Mouse (Mus musculus) stomach, embryonic 16.5 days (tissue): ENCODE measurements at regions not wholly inside any gene's neighbourhood (a gene's known extent, or its start where the extent isn't known, plus 50 kb on each side); places are given as distances from the start of the nearest gene placed in this dataset.

Source experiments
- ATAC-seq: fragments of 200-750 bp; cut with Nextera tagmentation; 2 replicates; pipeline ENCODE4 v1.8.0; 2017; ENCODE audit warnings: moderate number of reproducible peaks, moderate TSS enrichment; ENCODE audit not compliant: insufficient read depth, low FRiP score
- H3K27ac ChIP-seq: fragments of 300-500 bp; sonication (generic); 2 replicates; pipeline ENCODE4 v1.5.1; 2014; ENCODE audit warnings: low read length
- H3K27me3 ChIP-seq: fragments of 300-500 bp; sonication (generic); 2 replicates; pipeline ENCODE4 v1.6.1; 2014; ENCODE audit warnings: low read length, control low read depth, mixed read lengths; ENCODE audit not compliant: control insufficient read depth, insufficient read depth
- H3K36me3 ChIP-seq: fragments of 300-500 bp; sonication (generic); 2 replicates; pipeline ENCODE4 v1.6.1; 2014; ENCODE audit warnings: low read length; ENCODE audit not compliant: control insufficient read depth, insufficient read depth
- H3K4me1 ChIP-seq: fragments of 300-500 bp; sonication (generic); 2 replicates; pipeline ENCODE4 v1.6.1; 2014; ENCODE audit warnings: low read length, control low read depth, mixed read lengths; ENCODE audit not compliant: control insufficient read depth, insufficient read depth
- H3K4me2 ChIP-seq: fragments of 300-500 bp; sonication (generic); 2 replicates; pipeline ENCODE4 v1.6.1; 2014; ENCODE audit warnings: low read depth, low read length, mixed read lengths
- H3K4me3 ChIP-seq: fragments of 300-500 bp; sonication (generic); replicated peaks from 2 replicates; pipeline ENCODE4 v1.5.1; 2014; ENCODE audit warnings: mild to moderate bottlenecking, low read length
- H3K9ac ChIP-seq: fragments of 300-500 bp; sonication (generic); 2 replicates; pipeline ENCODE4 v1.6.1; 2014; ENCODE audit warnings: low read length
- H3K9me3 ChIP-seq: fragments of 300-500 bp; sonication (generic); replicated peaks from 2 replicates; pipeline ENCODE4 v1.6.1; 2016; ENCODE audit warnings: low read length, control low read depth; ENCODE audit not compliant: control insufficient read depth
- WGBS: fragments of 180-500 bp; shearing (Covaris S2); extraction: QIAGEN DNeasy Blood & Tissue Kit; methylation state at CpG from one replicate; pipeline ENCODE4 v1.1.7; 2014; 5-methylcytosine and 5-hydroxymethylcytosine counted together

GRCm38 (mm10) chr4:95378645-95379044 is 178.7 kb upstream of the Fggy start:
- H3K36me3 ChIP-seq, result no peaks in the 10 kb centered on the region
- no peak overlapping the region for H3K9ac ChIP-seq
- no peaks in the 10 kb centered on the region for H3K9me3 ChIP-seq
- H3K4me3 ChIP-seq, result no peak overlapping the region
- H3K27ac ChIP-seq, result peak overlapping the region; percentile 85
- 77% methylated on average over 3 of the region's 3 CpGs for WGBS
- no peak overlapping the region for H3K4me2 ChIP-seq
- H3K27me3 ChIP-seq, result no peaks in the 10 kb centered on the region
- H3K4me1 ChIP-seq, result peaks cover 11% of the 10 kb centered on the region; the same call in 1 of the 2 replicates
- ATAC-seq, result peak; percentile 30; the same call in 1 of the 2 replicates

GRCm38 (mm10) chr4:95383216-95383892 is 174.0 kb upstream of the Fggy start:
- Histone ChIP-seq H3K4me2 (no peak overlapping the region), H3K27me3 (no peaks in the 10 kb centered on the region), H3K36me3 (no peaks in the 10 kb centered on the region), H3K4me1 (peaks cover 14% of the 10 kb centered on the region; the same call in 1 of the 2 replicates), H3K27ac (no peak overlapping the region), H3K9me3 (no peaks in the 10 kb centered on the region), H3K4me3 (no peak overlapping the region), H3K9ac (no peak overlapping the region)
- WGBS, result 70% methylated on average over 8 of the region's 8 CpGs
- ATAC-seq, result peak; percentile 71; the same call in 1 of the 2 replicates

- Histone ChIP-seq H3K27me3 (no peaks in the 10 kb centered on the region), H3K27ac (peak overlapping the region; percentile 49; the same call in 1 of the 2 replicates), H3K36me3 (no peaks in the 10 kb centered on the region), H3K9ac (no peak overlapping the region), H3K4me2 (no peak overlapping the region), H3K4me3 (no peak overlapping the region), H3K9me3 (no peaks in the 10 kb centered on the region), H3K4me1 (peaks cover 24% of the 10 kb centered on the region)
- no peak for ATAC-seq
- WGBS, result 19% methylated on average over 7 of the region's 7 CpGs
Observed at GRCm38 (mm10) chr4:95385552-95385951, 171.8 kb upstream of the Fggy start.

GRCm38 (mm10) chr4:95386021-95386420 is 171.3 kb upstream of the Fggy start:
- no peak for ATAC-seq
- Histone ChIP-seq H3K4me1 (peaks cover 24% of the 10 kb centered on the region), H3K27me3 (no peaks in the 10 kb centered on the region), H3K4me2 (no peak overlapping the region), H3K36me3 (no peaks in the 10 kb centered on the region), H3K27ac (no peak overlapping the region), H3K9me3 (no peaks in the 10 kb centered on the region), H3K4me3 (no peak overlapping the region), H3K9ac (no peak overlapping the region)
- WGBS, result 32% methylated on average over 2 of the region's 2 CpGs

- H3K4me2 ChIP-seq, result no peak overlapping the region
- ATAC-seq, result no peak
- no peak overlapping the region; the same call in 1 of the 2 replicates for H3K9ac ChIP-seq
- no peaks in the 10 kb centered on the region for H3K36me3 ChIP-seq
- no peaks in the 10 kb centered on the region for H3K9me3 ChIP-seq
- H3K27me3 ChIP-seq, result no peaks in the 10 kb centered on the region
- H3K4me3 ChIP-seq, result no peak overlapping the region
- WGBS, result 47% methylated on average over 3 of the region's 3 CpGs
- peaks cover 24% of the 10 kb centered on the region for H3K4me1 ChIP-seq
- peak overlapping the region; percentile 52; the same call in 1 of the 2 replicates for H3K27ac ChIP-seq
Observed at GRCm38 (mm10) chr4:95388556-95388955, 168.8 kb upstream of the Fggy start.

GRCm38 (mm10) chr4:95389647-95390046 is 167.7 kb upstream of the Fggy start:
- peaks cover 24% of the 10 kb centered on the region for H3K4me1 ChIP-seq
- peak overlapping the region; percentile 57; the same call in 1 of the 2 replicates for H3K27ac ChIP-seq
- no peaks in the 10 kb centered on the region for H3K36me3 ChIP-seq
- no peak overlapping the region for H3K4me3 ChIP-seq
- no peak overlapping the region for H3K9ac ChIP-seq
- no peak overlapping the region for H3K4me2 ChIP-seq
- 43% methylated on average over 2 of the region's 2 CpGs for WGBS
- no peaks in the 10 kb centered on the region for H3K9me3 ChIP-seq
- no peaks in the 10 kb centered on the region for H3K27me3 ChIP-seq
- peak; percentile 73; the same call in 1 of the 2 replicates for ATAC-seq

DNA sequence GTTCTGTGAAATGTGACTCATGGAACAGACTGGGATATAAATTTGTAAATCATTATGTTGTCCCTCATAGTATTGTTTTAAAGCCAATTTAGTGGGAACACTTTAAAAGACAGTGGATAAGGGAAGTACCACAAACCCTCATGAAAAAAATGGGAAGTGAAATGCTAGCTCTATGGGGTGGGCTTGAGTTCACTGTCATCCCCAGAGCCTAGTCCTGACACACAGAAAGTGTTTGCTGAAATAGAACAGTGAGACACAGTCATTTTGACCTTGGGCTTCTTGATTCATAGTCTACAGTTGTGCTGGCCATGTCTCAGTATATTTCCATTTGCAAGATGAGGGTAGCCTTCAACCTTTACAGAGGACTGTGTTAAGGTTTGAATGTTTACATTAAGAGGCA is 166.8 kb upstream of the Fggy start:
- Histone ChIP-seq H3K27me3 (no peaks in the 10 kb centered on the region), H3K27ac (no peak overlapping the region), H3K4me2 (no peak overlapping the region), H3K9me3 (no peaks in the 10 kb centered on the region), H3K36me3 (no peaks in the 10 kb centered on the region), H3K4me1 (peaks cover 20% of the 10 kb centered on the region), H3K9ac (no peak overlapping the region), H3K4me3 (no peak overlapping the region)
- ATAC-seq, result no peak

DNA sequence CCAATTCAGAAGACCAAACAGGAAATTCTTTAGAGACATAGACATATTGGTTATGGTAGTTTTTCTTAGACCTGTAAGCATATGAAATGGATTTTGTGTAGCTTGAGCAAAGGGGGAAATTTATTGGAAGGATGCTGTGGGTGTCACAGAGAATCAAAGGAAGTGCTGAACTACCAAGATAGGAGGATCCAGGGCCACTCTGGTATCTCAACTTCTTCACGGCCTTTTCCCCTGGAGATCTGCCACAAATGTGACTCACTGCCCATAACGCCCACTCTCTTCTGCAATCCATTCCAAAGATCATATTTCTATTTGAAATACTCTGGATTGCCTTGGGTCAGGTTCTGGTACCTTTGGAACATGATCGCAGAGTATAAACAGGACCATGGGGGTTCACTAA is 161.6 kb upstream of the Fggy start:
- ATAC-seq, result no peak
- no peak overlapping the region for H3K4me3 ChIP-seq
- H3K27me3 ChIP-seq, result no peaks in the 10 kb centered on the region
- H3K4me1 ChIP-seq, result no peaks in the 10 kb centered on the region
- H3K9me3 ChIP-seq, result no peaks in the 10 kb centered on the region
- no peak overlapping the region for H3K4me2 ChIP-seq
- H3K36me3 ChIP-seq, result no peaks in the 10 kb centered on the region
- H3K9ac ChIP-seq, result no peak overlapping the region
- H3K27ac ChIP-seq, result no peak overlapping the region
- WGBS, result 75% methylated on average over 3 of the region's 3 CpGs

GRCm38 (mm10) chr4:95398301-95398700 is 159.0 kb upstream of the Fggy start:
- Histone ChIP-seq H3K4me3 (no peak overlapping the region), H3K27me3 (no peaks in the 10 kb centered on the region), H3K36me3 (no peaks in the 10 kb centered on the region), H3K27ac (no peak overlapping the region), H3K9ac (no peak overlapping the region), H3K9me3 (no peaks in the 10 kb centered on the region), H3K4me2 (no peak overlapping the region), H3K4me1 (no peaks in the 10 kb centered on the region)
- ATAC-seq, result no peak
